20 mouse cellular contexts compared by ENCODE assay signal in genomic region chr1:59056955-59057354, GRCm38 (mm10). TPM values are rescaled to one million over a fixed set of nuclear protein-coding genes. Genes with fewer than 3 reads are reported as not detected.
DNase-seq lines count a peak whose midpoint lies in the region; ATAC-seq and TF ChIP-seq lines count a peak whose summit lies in the region.
"Had no signal": no experiment of that assay in that cellular context is flagged by ENCODE, and none has a peak within 500 bp of the region (broad histone marks: within the 10 kb centered on the region; RNA-seq: fewer than 3 reads in every experiment).

No protein-coding gene starts in this region.

- no peak overlapping the region for H3K4me2 ChIP-seq in intestine, embryonic 16.5 days (ENCODE audit: low read depth, low read length)
- H3K4me2 ChIP-seq in kidney, postnatal 0 days (ENCODE audit: low read length), result no peak overlapping the region
- H3K4me2 ChIP-seq: forebrain, embryonic 13.5 days; heart, embryonic 12.5 days had no signal

- H3K27ac ChIP-seq in intestine, embryonic 16.5 days (ENCODE audit: low read length), result no peak overlapping the region
- no peak overlapping the region for H3K27ac ChIP-seq in kidney, postnatal 0 days
- H3K27ac ChIP-seq: embryonic facial prominence, embryonic 10.5 days; forebrain, embryonic 13.5 days; hindbrain, embryonic 10.5 days had no signal

- H3K9ac ChIP-seq in intestine, embryonic 16.5 days (ENCODE audit: low read depth, low read length), result no peak overlapping the region
- H3K9ac ChIP-seq in kidney, postnatal 0 days (ENCODE audit: low read depth, low read length), result no peak overlapping the region
- H3K9ac ChIP-seq: forebrain, embryonic 13.5 days; forebrain, postnatal 0 days; heart, embryonic 12.5 days had no signal

- no peak for TF ChIP-seq CTCF in kidney, postnatal 0 days (IDR thresholded peaks at IDR 0.05; ENCODE audit: low read depth)

- no peaks in the 10 kb centered on the region for H3K9me3 ChIP-seq in intestine, embryonic 16.5 days (ENCODE audit: control insufficient read depth, low read length)
- no peaks in the 10 kb centered on the region for H3K9me3 ChIP-seq in kidney, postnatal 0 days (replicated peaks; ENCODE audit: low read length)
- H3K9me3 ChIP-seq: embryonic facial prominence, embryonic 10.5 days; forebrain, embryonic 13.5 days; heart, embryonic 12.5 days; hindbrain, embryonic 10.5 days had no signal

- peak; percentile 7 for DNase-seq in kidney, adult 18-20 months
- DNase-seq in kidney, postnatal 4 days, result no peak
- DNase-seq in kidney, postnatal 0 days (ENCODE audit: low spot score), result peak; percentile 1
- peak; percentile 18 for DNase-seq in yolk sac, embryonic 10.5 days (ENCODE audit: low spot score)
- DNase-seq in cerebellum, adult 11-12 months, result no peak
- DNase-seq: adrenal gland, postnatal 25 days; cerebellum, adult 2 months; cerebellum, postnatal 10 days; forebrain, postnatal 0 days; gastrocnemius, postnatal 25 days had no signal

- 48% methylated on average over 2 of the region's 2 CpGs for WGBS in intestine, embryonic 16.5 days
- WGBS in kidney, postnatal 0 days, result 56% methylated on average over 2 of the region's 2 CpGs

- no peaks in the 10 kb centered on the region for H3K27me3 ChIP-seq in intestine, embryonic 16.5 days (replicated peaks; ENCODE audit: control insufficient read depth, insufficient read depth, low read length)
- H3K27me3 ChIP-seq in kidney, postnatal 0 days (ENCODE audit: insufficient read depth, low read length), result no peaks in the 10 kb centered on the region
- H3K27me3 ChIP-seq: CH12.LX; forebrain, embryonic 13.5 days; heart, embryonic 12.5 days had no signal

- no peak overlapping the region for H3K4me3 ChIP-seq in intestine, embryonic 16.5 days (ENCODE audit: low read length)
- H3K4me3 ChIP-seq in kidney, postnatal 0 days (replicated peaks; ENCODE audit: low read depth, low read length), result no peak overlapping the region
- H3K4me3 ChIP-seq: embryonic facial prominence, embryonic 10.5 days; forebrain, embryonic 13.5 days; heart, embryonic 12.5 days; hindbrain, embryonic 10.5 days had no signal

- ATAC-seq in intestine, embryonic 16.5 days, result peak; percentile 48
- ATAC-seq in kidney, postnatal 0 days (replicated peaks; ENCODE audit: low FRiP score, low read depth), result no peak
- ATAC-seq: activated CD4-positive, CD25-positive, alpha-beta regulatory T cell, adult 4 months; forebrain, embryonic 13.5 days; forebrain, postnatal 0 days; Patski had no signal

- H3K36me3 ChIP-seq in intestine, embryonic 16.5 days (ENCODE audit: control insufficient read depth, insufficient read depth, low read length), result no peaks in the 10 kb centered on the region
- H3K36me3 ChIP-seq in kidney, postnatal 0 days (ENCODE audit: insufficient read depth, low read length), result no peaks in the 10 kb centered on the region
- H3K36me3 ChIP-seq: embryonic facial prominence, embryonic 10.5 days; heart, embryonic 12.5 days; hindbrain, embryonic 10.5 days had no signal

- H3K4me1 ChIP-seq in intestine, embryonic 16.5 days (ENCODE audit: control insufficient read depth, insufficient read depth, low read length), result no peaks in the 10 kb centered on the region
- H3K4me1 ChIP-seq in kidney, postnatal 0 days (replicated peaks; ENCODE audit: insufficient read depth, low read length), result no peaks in the 10 kb centered on the region
- H3K4me1 ChIP-seq: embryonic facial prominence, embryonic 10.5 days; forebrain, embryonic 13.5 days; heart, embryonic 12.5 days; hindbrain, embryonic 10.5 days had no signal

RNA-seq across cellular contexts. Expression of gene C2cd6, which starts 37.7 kb away (rescaled TPM):
- polyA plus RNA-seq in intestine, embryonic 16.5 days (2015; fragmentation: Nextera tagmentation; extraction: Ambion mirVana), result not detected in 2 replicates
- not detected in 2 replicates for polyA plus RNA-seq in kidney, postnatal 0 days (2015; fragmentation: Nextera tagmentation; extraction: Ambion mirVana)
- polyA plus RNA-seq: cerebellum, adult 2 months; embryonic facial prominence, embryonic 10.5 days; embryonic facial prominence, embryonic 14.5 days; forebrain, embryonic 13.5 days; forebrain, postnatal 0 days; heart, embryonic 12.5 days; heart, embryonic 16.5 days; hindbrain, embryonic 10.5 days; Patski had no signal

Comparison
In these comparisons a context has a peak if more than half of its experiments do, and no peak if none do; other contexts are left out.
1. DNase-seq: peak in kidney, adult 18-20 months (single experiment), kidney, postnatal 0 days (single experiment) and yolk sac, embryonic 10.5 days (single experiment); none in kidney, postnatal 4 days (0 of 2) and cerebellum, adult 11-12 months (single experiment).